Mouse (Mus musculus) hindbrain, embryonic 11.5 days (tissue): ENCODE measurements around the gene Plxnc1. TPM values are rescaled to one million over a fixed set of nuclear protein-coding genes. Genes with fewer than 3 reads are reported as not detected.

Experiments used
- ATAC-seq: fragments of 200-750 bp; cut with Nextera tagmentation; 2 replicates; pipeline ENCODE4 v1.8.0; 2017; ENCODE audit warnings: mild to moderate bottlenecking, moderate TSS enrichment, moderate library complexity; ENCODE audit not compliant: low FRiP score
- DNase-seq: peaks from one replicate; pipeline ENCODE4 v3.0.0-alpha.2; 2015; ENCODE audit warnings: low spot score
- H3K27ac ChIP-seq: fragments of 300-500 bp; sonication (generic); 2 replicates; pipeline ENCODE4 v1.5.1; 2014; ENCODE audit warnings: mild to moderate bottlenecking, low read depth, low read length
- H3K27me3 ChIP-seq: fragments of 300-500 bp; sonication (generic); 2 replicates; pipeline ENCODE4 v1.6.1; 2014; ENCODE audit warnings: mild to moderate bottlenecking, low read length, moderate library complexity, mixed read lengths; ENCODE audit not compliant: control insufficient read depth, insufficient read depth
- H3K36me3 ChIP-seq: fragments of 300-500 bp; sonication (generic); 2 replicates; pipeline ENCODE4 v1.6.1; 2014; ENCODE audit warnings: mild to moderate bottlenecking, low read length, moderate library complexity, mixed read lengths; ENCODE audit not compliant: control insufficient read depth, insufficient read depth
- H3K4me1 ChIP-seq: fragments of 300-500 bp; sonication (generic); replicated peaks from 2 replicates; pipeline ENCODE4 v1.6.1; 2014; ENCODE audit warnings: low read length, mixed read lengths; ENCODE audit not compliant: control insufficient read depth, insufficient read depth
- H3K4me2 ChIP-seq: fragments of 300-500 bp; sonication (generic); replicated peaks from 2 replicates; pipeline ENCODE4 v1.6.1; 2014; ENCODE audit warnings: mild to moderate bottlenecking, low read depth, low read length
- H3K4me3 ChIP-seq: fragments of 300-500 bp; sonication (generic); 2 replicates; pipeline ENCODE4 v1.5.1; 2014; ENCODE audit warnings: low read depth, low read length
- H3K9ac ChIP-seq: fragments of 300-500 bp; sonication (generic); 2 replicates; pipeline ENCODE4 v1.6.1; 2014; ENCODE audit warnings: low read depth, low read length
- H3K9me3 ChIP-seq: fragments of 300-500 bp; sonication (generic); 2 replicates; pipeline ENCODE4 v1.6.1; 2016; ENCODE audit warnings: low read length; ENCODE audit not compliant: control insufficient read depth
- WGBS: fragments of 180-500 bp; shearing (Covaris S2); extraction: QIAGEN DNeasy Blood & Tissue Kit; methylation state at CpG from one replicate; pipeline ENCODE4 v1.1.7; 2014; 5-methylcytosine and 5-hydroxymethylcytosine counted together
- polyA plus RNA-seq: library from polyadenylated mRNA; unstranded; fragments of >200 nt; fragmentation: Nextera tagmentation; extraction: Ambion mirVana; gene quantifications from 2 replicates; pipeline ENCODE4 v1.2.1, GENCODE M21; 2014

Plxnc1 gene
- polyA plus RNA-seq, 1 experiment from 2014 or later, result 4.5 TPM

GRCm38 (mm10) chr10:94962005-94962404 lies 17.4 kb upstream of the Plxnc1 start:
- H3K4me1 ChIP-seq, result no peaks in the 10 kb centered on the region
- 84% methylated on average over 10 of the region's 10 CpGs for WGBS
- no peaks in the 10 kb centered on the region for H3K27me3 ChIP-seq
- no peak overlapping the region for H3K4me3 ChIP-seq
- DNase-seq (no peak), ATAC-seq (no peak)
- H3K27ac ChIP-seq, result no peak overlapping the region
- H3K9me3 ChIP-seq, result no peaks in the 10 kb centered on the region
- H3K9ac ChIP-seq, result no peak overlapping the region
- H3K36me3 ChIP-seq, result no peaks in the 10 kb centered on the region
- no peak overlapping the region for H3K4me2 ChIP-seq

DNA sequence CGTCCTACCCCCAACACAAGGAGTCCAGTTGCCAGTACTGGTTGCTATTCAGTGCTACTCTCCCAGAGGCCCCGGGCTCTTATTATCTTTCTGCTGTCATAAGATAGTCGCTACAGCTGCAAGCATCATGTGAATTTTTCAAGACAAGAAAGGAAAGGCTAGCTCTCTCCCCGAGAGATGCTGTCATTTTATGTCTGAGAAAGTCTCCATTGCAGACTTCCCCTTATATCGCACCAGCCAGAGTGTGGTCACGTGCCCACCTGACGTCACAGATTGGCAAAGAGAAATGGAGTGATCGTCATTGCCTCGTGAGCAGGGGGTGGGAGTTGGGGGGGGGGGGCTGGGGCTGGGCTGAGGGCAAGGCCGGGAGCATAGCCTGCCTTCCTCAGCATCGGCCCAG lies 16.6 kb upstream of the Plxnc1 start:
- no peak overlapping the region for H3K9ac ChIP-seq

DNA sequence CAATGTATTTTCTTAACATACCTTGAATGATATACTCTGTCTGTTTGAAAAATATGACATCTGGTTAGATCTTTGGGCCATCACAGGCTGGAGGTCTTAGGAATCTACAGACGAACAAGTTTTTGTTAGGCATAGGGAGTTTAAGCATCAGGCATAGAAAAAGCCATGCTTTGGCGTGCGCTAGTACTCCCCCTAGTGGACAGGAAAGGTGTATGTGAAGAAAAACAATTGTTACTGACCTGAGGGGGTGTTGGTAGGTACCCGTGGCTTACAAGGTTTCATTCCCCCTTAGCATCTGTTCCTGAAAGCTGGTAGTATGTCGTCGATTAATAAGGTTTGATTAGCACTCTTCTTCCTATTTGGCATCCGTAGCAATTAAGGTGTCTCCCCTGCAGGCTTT lies 13.7 kb upstream of the Plxnc1 start:
- Histone ChIP-seq H3K9me3 (no peaks in the 10 kb centered on the region), H3K4me2 (no peak overlapping the region), H3K4me1 (0 out of 2 replicates have a peak, but pooled peaks cover 2% of the 10 kb centered on the region), H3K4me3 (no peak overlapping the region), H3K36me3 (no peaks in the 10 kb centered on the region), H3K27me3 (no peaks in the 10 kb centered on the region), H3K9ac (no peak overlapping the region), H3K27ac (no peak overlapping the region)
- peak; percentile 78 for DNase-seq
- ATAC-seq, result no peak
- 13% methylated on average over 7 of the region's 7 CpGs for WGBS

More for the DNA sequence above, 16.6 kb upstream of the Plxnc1 start:
- ATAC-seq (no peak), DNase-seq (no peak)
- H3K27ac ChIP-seq, result no peak overlapping the region
- no peak overlapping the region for H3K4me2 ChIP-seq
- no peaks in the 10 kb centered on the region for H3K4me1 ChIP-seq
- H3K4me3 ChIP-seq, result no peak overlapping the region
- H3K9me3 ChIP-seq, result no peaks in the 10 kb centered on the region
- H3K36me3 ChIP-seq, result no peaks in the 10 kb centered on the region
- no peaks in the 10 kb centered on the region for H3K27me3 ChIP-seq
- 91% methylated on average over 11 of the region's 11 CpGs for WGBS

DNA sequence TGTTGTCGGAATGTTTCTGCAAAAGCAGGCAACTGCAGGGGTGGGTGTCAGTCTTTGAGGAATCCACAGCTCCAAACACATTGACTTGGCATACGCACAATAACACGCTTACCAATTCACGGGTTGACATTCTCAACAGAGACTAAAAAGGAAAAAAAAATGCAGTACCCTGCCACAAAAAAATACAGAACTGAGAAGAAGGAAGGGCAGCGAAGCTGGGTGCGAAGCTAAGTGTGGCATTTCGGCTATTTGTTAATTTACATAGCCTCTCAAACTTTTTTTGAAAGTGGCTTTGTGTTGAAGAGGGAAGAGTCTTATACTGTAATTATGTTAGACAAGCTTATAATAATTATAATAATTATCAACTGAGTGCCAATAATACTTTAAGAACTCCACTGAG lies 13.1 kb upstream of the Plxnc1 start:
- ATAC-seq, result no peak
- H3K4me1 ChIP-seq, result 0 out of 2 replicates have a peak, but pooled peaks cover 2% of the 10 kb centered on the region
- H3K4me3 ChIP-seq, result no peak overlapping the region
- H3K9ac ChIP-seq, result no peak overlapping the region
- no peak overlapping the region for H3K4me2 ChIP-seq
- DNase-seq, result no peak
- H3K9me3 ChIP-seq, result no peaks in the 10 kb centered on the region
- H3K27me3 ChIP-seq, result no peaks in the 10 kb centered on the region
- 86% methylated on average over 7 of the region's 7 CpGs for WGBS
- H3K36me3 ChIP-seq, result no peaks in the 10 kb centered on the region
- no peak overlapping the region for H3K27ac ChIP-seq

DNA sequence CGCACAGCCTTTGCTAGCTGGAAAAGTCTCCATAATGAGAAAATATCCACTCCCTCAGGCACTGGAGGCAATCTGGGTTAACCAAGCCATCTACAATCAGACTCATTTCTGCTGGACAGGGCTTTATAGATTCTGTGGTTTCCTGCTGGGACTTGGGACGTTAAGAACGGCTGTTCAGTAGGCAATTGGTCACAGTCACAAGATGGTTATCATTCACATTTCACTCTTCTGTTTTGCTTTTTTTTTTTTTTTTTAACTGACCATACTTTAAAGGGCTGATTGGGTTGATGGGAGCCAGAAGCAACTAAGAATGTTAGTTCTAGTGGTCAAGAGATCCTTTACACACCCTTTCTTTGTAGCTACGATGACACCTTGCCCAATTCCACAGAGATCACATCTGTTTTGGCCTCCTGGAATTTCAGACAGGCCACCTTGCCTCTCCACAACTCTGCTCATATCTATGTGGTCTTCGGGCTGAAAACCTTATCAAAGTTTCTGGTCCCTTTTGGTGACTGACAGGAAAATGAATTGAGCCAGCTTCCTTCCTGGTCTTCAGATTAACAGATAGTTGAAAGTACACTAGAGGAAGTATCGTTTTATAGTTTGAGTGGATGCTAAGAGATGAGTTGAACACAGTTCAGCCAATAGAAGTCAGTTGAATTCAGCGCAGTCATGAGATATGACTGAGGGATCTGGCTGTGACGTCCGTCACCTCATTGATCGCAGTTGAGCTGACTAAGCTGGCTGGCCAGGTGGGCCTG lies 3.5 kb upstream of the Plxnc1 start:
- no peak for DNase-seq
- 83% methylated on average over 10 of the region's 10 CpGs for WGBS
- no peak overlapping the region for H3K4me3 ChIP-seq

DNA sequence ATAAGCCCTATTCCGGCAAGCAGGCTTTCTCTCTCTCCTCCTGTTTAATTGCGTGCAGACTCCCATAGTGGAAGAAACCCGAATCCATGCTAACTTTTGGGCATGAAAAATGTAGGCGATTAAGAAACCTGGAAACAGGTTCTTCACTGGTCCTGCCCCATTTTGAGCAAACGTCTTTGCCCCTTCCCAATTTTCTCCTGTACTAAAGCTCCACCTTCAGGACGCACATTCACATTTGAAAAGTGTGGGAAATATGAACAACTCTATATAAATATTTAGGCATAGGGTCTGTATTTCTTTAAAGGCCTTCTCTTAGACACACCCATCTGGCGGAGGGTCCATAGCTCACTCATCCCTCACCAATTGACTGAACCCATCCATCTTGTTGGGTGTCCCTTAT lies 2.8 kb upstream of the Plxnc1 start:
- ATAC-seq, result no peak
- no peak overlapping the region for H3K4me3 ChIP-seq
- H3K4me2 ChIP-seq, result no peak overlapping the region
- WGBS, result 70% methylated on average over 7 of the region's 7 CpGs
- no peak overlapping the region for H3K27ac ChIP-seq
- H3K9me3 ChIP-seq, result no peaks in the 10 kb centered on the region
- peaks cover 11% of the 10 kb centered on the region for H3K27me3 ChIP-seq
- no peak for DNase-seq
- no peak overlapping the region for H3K9ac ChIP-seq
- 0 out of 2 replicates have a peak, but pooled peaks cover 2% of the 10 kb centered on the region for H3K4me1 ChIP-seq
- H3K36me3 ChIP-seq, result no peaks in the 10 kb centered on the region

More for the DNA sequence above, 3.5 kb upstream of the Plxnc1 start:
- no peak overlapping the region for H3K9ac ChIP-seq
- no peaks in the 10 kb centered on the region for H3K4me1 ChIP-seq
- no peaks in the 10 kb centered on the region for H3K9me3 ChIP-seq
- H3K36me3 ChIP-seq, result no peaks in the 10 kb centered on the region
- no peak overlapping the region for H3K4me2 ChIP-seq
- no peak for ATAC-seq
- H3K27ac ChIP-seq, result no peak overlapping the region
- peaks cover 10% of the 10 kb centered on the region for H3K27me3 ChIP-seq

DNA sequence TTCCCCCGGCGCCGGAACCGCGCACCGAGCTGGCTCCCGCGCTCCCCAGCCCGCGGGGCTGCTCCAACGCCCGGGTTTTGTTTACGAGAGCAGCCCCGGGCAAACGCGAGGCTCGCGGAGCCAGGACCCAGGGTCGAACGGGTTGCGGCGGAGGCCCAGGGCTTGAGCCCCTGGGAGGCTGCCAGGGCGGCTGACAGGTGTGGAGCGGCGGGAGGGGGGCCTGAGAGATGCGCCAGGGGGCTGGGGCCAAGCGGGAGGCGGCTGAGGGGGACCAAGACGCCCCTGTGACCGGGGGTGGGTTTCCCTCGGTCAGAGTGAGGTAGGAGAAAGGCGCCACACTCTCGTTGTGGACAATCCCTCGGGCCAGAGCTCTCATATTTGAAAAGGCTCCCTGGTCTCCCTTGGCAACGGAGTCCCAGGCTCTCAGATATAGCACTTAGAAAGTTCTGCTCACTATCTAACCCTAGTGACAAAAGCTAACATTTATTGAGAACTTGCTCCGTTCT lies 624 bp upstream of the Plxnc1 start:
- ATAC-seq, result peak; percentile 62
- DNase-seq, result peak; percentile 68
- Histone ChIP-seq H3K4me1 (0 out of 2 replicates have a peak, but pooled peaks cover 3% of the 10 kb centered on the region), H3K4me2 (peak overlapping the region; percentile 93), H3K36me3 (no peaks in the 10 kb centered on the region), H3K4me3 (peak overlapping the region; percentile 68), H3K9me3 (no peaks in the 10 kb centered on the region), H3K9ac (peak overlapping the region; percentile 78), H3K27ac (peak overlapping the region; percentile 88), H3K27me3 (peaks cover 11% of the 10 kb centered on the region)
- 2% methylated on average over 32 of the region's 36 CpGs for WGBS

DNA sequence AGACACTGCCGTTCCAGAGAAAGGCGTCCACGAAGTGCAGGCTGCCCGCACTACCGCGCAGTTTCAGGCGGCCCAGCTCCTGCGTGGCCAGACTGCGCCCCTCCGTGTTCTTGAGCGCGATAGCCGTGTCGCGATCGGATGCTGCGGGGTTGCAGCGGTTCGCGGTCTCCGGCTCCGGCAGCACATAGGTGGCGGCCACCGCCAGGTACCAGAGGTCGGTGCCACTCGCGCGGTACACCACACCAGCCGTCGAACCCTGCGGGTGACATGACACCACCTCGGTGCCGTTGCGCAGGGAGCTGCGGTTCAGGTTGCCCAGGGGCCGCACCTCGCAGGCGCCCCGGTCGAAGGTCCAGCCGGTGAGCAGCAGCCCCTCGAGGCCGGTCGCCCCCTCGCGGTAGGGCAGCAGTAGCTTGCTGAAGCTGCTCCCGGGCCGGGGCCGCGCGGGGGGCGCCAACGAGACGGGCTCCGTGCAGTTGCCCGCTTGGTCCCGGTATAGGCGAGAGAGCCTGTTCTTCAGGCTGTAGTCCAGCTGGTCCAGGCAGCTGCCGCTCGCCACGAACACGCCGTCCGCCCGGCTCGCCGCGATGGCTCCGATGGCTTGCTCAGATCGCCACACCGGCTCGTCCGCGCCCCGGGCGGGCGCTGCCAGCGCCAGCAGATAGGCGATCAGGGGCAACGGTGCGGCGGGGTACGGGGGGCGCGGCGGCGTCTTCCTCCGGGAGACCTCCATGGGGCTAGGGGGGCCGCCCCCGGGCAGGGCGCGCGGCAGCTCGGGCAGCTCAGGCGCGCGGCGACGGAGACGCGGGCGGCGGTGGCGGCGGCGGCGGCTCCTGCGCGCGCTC lies 567 bp downstream of the Plxnc1 start:
- Histone ChIP-seq H3K36me3 (no peaks in the 10 kb centered on the region), H3K4me2 (peak overlapping the region; percentile 93), H3K9ac (peak overlapping the region; percentile 78), H3K27me3 (peaks cover 11% of the 10 kb centered on the region), H3K4me1 (0 out of 2 replicates have a peak, but pooled peaks cover 3% of the 10 kb centered on the region), H3K27ac (peak overlapping the region; percentile 88), H3K9me3 (no peaks in the 10 kb centered on the region), H3K4me3 (peak overlapping the region; percentile 68)
- DNase-seq (peak; percentile 77), ATAC-seq (peak; percentile 44)
- under 1% methylated on average over 83 of the region's 110 CpGs for WGBS
